Mouse (Mus musculus) spleen, postnatal 0 days (tissue): ENCODE data around the gene Olfr530. TPM values are rescaled to one million over a fixed set of nuclear protein-coding genes. Genes with fewer than 3 reads are reported as not detected.

Source experiments
- polyA plus RNA-seq: library from polyadenylated mRNA; unstranded; fragments of >200 nt; fragmentation: Nextera tagmentation; extraction: Ambion mirVana; gene quantifications from 2 replicates; pipeline ENCODE4 v1.2.1, GENCODE M21; 2015

Olfr530 gene
- 0.06 TPM in 1 of 2 replicates, not detected in the other for polyA plus RNA-seq

GRCm38 (mm10) chr7:140376231-140376630, at the start of gene Olfr530:
Olfr530 (minus strand) TSS chr7:140376331.

GRCm38 (mm10) chr7:140421539-140421938, 45.4 kb upstream of the Olfr530 start, which contains the start of gene Olfr532:
Olfr532 (minus strand) TSS chr7:140421639.

GRCm38 (mm10) chr7:140402818-140403217, 26.7 kb upstream of the Olfr530 start, which contains the start of gene Olfr531:
Olfr531 (minus strand) TSS chr7:140402918.

GRCm38 (mm10) chr7:140361571-140361970, 14.6 kb downstream of the Olfr530 start, which contains the start of gene Olfr60:
Olfr60 (minus strand) TSS chr7:140361671.

GRCm38 (mm10) chr7:140333717-140334116, 42.4 kb downstream of the Olfr530 start, which contains the start of gene Olfr527:
Olfr527 (plus strand) TSS chr7:140334017.

Other genes with a start within 250 kb of the Olfr530 start
- 16.9 and 18.4 TPM in 2 replicates for gene Mtg1, start 238.8 kb downstream of the Olfr530 start, polyA plus RNA-seq
- gene Sprn, start 221.5 kb downstream of the Olfr530 start, polyA plus RNA-seq: 0.04 TPM in 1 of 2 replicates, not detected in the other
- not detected in 2 replicates for gene Olfr522, start 211.6 kb downstream of the Olfr530 start, polyA plus RNA-seq
- not detected in 2 replicates for gene Olfr523, start 203.1 kb downstream of the Olfr530 start, polyA plus RNA-seq
- gene Olfr524, start 170.4 kb downstream of the Olfr530 start, polyA plus RNA-seq: not detected in 2 replicates
- 0.65 and 1.1 TPM in 2 replicates for gene Cd163l1, start 158.1 kb downstream of the Olfr530 start, polyA plus RNA-seq
- gene 5830411N06Rik, start 129.0 kb downstream of the Olfr530 start, polyA plus RNA-seq: 0.04 and 0.07 TPM in 2 replicates
- gene Olfr525, start 55.5 kb downstream of the Olfr530 start, polyA plus RNA-seq: not detected in 2 replicates
- not detected in 2 replicates for gene Olfr527, start 42.3 kb downstream of the Olfr530 start, polyA plus RNA-seq
- gene Olfr60, start 14.7 kb downstream of the Olfr530 start, polyA plus RNA-seq: not detected in 2 replicates
- gene Olfr531, start 26.6 kb upstream of the Olfr530 start, polyA plus RNA-seq: not detected in 2 replicates
- not detected in 2 replicates for gene Olfr532, start 45.3 kb upstream of the Olfr530 start, polyA plus RNA-seq
- not detected in 2 replicates for gene Olfr533, start 87.0 kb upstream of the Olfr530 start, polyA plus RNA-seq
- gene Olfr535, start 107.9 kb upstream of the Olfr530 start, polyA plus RNA-seq: not detected in 2 replicates
- not detected in 2 replicates for gene Olfr536, start 131.1 kb upstream of the Olfr530 start, polyA plus RNA-seq
- not detected in 2 replicates for gene Olfr538, start 191.6 kb upstream of the Olfr530 start, polyA plus RNA-seq
- 0.01 TPM in 2 replicates for gene Olfr46, start 224.9 kb upstream of the Olfr530 start, polyA plus RNA-seq